Mouse (Mus musculus): Measurements from ENCODE around the gene Nr2f2.

Gene Nr2f2

GRCm38 (mm10) chr7:70365941-70366807 lies at the start of gene Nr2f2:
TSS of gene Nr2f2 (minus strand) at chr7:70366735.
- ATAC-seq (ENCODE audit: low TSS enrichment): no peak

GRCm38 (mm10) chr7:70414461-70414860 lies 47.9 kb upstream of the Nr2f2 start:
- ATAC-seq (ENCODE audit: low TSS enrichment): no peak

- ATAC-seq (ENCODE audit: low TSS enrichment): no peak
Observed at GRCm38 (mm10) chr7:70413646-70414045, 47.1 kb upstream of the Nr2f2 start.

DNA sequence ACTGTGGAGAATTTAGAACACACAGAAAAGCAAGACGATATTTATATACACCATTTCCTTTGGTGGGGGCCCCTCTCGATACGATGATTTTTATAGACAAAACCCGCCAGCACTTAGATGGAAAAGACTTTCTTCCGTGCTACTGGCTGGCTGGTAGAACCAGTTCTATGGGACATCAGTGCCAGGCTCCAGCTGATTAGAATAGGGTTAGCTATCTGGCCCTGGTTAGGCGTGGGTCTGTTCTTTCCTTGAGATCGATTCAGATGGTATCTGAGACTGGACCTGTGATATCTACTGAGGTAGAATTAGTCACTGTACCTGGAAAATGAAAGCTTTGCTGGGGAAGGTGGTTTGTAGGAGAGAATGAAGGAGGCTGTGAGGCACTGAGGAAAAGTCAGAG lies 46.4 kb upstream of the Nr2f2 start:
- no peak for ATAC-seq (ENCODE audit: low TSS enrichment)

- ATAC-seq (ENCODE audit: low TSS enrichment): no peak
Observed at GRCm38 (mm10) chr7:70410350-70410749, 43.8 kb upstream of the Nr2f2 start.

DNA sequence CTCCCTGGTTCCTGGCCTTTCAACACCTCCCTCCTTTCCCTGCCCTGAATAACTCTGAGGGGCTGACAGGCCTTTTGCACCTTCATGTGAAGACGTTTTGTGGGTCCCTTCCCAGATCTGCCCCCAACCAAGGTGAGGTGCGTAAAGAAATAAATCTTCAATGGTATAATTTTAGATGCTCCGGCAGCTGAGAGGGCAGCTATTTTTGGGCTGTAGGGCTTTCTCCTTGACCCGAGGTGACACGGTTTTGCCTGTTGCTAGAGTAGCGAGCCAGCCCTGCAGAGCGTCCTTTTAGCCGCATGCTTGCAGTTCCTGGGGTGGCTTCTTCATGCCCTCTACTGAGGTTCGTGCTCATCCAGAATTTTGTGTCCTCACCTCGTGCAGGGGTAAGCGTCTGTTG lies 43.4 kb upstream of the Nr2f2 start:
- no peak for ATAC-seq (ENCODE audit: low TSS enrichment)

GRCm38 (mm10) chr7:70408814-70409213 lies 42.3 kb upstream of the Nr2f2 start:
- ATAC-seq (ENCODE audit: low TSS enrichment): no peak

DNA sequence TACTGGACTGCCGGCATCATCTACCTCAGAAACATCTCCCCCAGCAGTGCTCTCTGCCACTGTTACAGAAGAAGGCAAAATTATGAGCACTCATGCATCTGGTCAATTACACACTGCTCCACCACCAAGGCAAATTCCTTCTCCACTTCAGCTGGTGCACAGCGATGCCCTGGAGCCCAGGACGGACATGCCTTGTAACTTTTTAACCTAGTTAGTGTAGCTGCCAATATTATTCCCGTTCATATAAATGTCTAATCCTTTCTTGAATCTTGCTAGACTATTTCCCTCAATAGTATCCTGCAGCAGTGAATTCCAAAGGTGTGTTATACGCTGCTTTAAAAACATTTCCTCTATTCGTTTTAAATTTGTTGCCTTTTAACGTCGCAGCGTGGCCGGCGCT lies 40.6 kb upstream of the Nr2f2 start:
- ATAC-seq (ENCODE audit: low TSS enrichment): no peak

GRCm38 (mm10) chr7:70406527-70406926 lies 40.0 kb upstream of the Nr2f2 start:
- no peak for ATAC-seq (ENCODE audit: low TSS enrichment)

DNA sequence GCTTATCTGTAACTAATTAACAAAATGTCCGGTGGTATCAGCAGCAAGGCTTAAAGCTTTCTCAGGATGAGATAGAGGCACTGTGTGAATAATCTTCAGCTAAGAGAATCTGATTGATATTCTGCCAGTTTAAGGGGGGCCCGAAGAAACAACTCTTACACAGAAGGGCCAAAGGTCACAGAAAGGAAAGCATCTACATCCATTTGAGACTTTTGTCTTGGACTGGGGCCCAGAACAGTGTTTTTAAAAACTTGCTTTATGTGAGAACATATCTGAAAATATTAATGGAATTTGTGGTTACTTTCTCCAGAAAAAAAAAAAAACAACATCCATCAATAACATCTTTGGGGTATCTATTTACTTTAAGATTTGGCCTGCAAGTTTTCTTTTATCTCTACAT lies 38.9 kb upstream of the Nr2f2 start:
- ATAC-seq (ENCODE audit: low TSS enrichment): no peak

DNA sequence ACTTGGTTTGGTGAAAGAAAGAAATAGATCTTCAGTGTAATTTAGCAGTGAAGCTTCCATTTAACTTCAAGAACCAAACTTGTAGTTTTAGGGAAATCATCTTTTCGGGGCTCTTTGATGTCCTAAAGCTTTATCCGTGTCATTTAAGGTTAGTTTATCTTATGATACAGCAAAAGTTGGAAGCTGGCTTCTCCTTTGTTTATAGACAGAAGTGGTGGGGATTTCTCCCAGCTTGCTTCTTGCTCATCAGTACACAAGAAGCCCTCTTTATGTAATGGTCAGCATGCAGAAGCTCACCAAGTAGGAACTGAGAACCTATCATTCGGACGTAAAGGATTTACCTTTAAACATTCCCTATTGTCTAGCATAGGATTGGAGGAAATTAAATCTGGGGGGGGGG lies 16.3 kb upstream of the Nr2f2 start:
- no peak for ATAC-seq (ENCODE audit: low TSS enrichment)

GRCm38 (mm10) chr7:70381409-70382244 lies 15.1 kb upstream of the Nr2f2 start:
- no peak for ATAC-seq (ENCODE audit: low TSS enrichment)

DNA sequence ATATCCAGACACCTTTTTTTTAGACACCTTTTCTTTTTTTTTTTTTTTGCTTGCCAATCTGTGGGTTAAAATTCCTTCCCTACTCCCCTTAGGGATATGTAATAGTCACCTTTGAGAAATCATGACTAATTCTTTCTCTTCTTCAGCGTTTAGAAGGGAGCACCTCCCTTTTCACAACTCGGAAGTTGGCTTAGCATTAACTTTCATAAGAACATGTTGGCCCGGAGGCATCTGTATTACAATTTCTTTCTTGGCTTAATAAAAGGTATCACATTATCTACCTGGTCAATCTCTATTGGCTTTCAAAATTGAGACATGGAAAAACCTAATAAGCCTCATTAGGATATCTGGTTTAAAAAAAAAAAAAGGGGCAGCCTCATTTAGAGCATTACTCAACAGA lies 14.4 kb upstream of the Nr2f2 start:
- ATAC-seq (ENCODE audit: low TSS enrichment): no peak

- no peak for ATAC-seq (ENCODE audit: low TSS enrichment)
Observed at GRCm38 (mm10) chr7:70380246-70380645, 13.7 kb upstream of the Nr2f2 start.

DNA sequence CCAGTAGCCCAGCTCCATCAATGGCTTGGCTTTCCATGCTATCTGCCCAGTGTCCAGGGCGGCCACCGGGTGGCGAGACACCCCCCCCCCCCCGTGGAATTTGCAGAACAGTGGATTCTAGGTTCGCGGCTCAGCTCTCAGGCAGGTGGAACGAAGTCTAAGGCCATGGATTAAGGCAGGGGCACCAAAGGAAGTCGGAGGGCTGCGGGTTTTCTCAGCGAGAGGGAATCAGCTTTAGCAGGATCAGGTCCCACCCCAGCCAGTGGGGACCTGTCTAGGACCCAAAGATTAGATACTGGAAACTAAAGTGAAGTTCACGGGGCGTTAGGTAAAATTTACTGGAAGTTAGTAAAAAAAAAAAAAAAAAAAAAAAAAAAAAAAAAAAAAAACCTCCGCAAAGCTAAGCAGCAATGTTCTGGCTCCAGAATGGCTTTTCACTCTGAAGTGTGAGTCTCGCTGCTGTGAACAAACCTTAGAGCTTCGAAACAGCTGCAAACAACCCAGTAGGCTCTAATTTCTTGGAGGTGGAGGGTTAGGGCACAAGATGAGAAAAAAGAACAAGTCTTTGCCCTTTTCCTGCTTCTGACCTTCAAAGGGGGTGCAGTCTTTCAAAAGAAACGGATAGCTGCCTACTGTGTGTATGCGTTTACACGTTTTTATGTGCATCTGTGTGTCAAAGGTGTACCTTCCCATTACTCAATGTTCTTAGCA lies 4.2 kb upstream of the Nr2f2 start:
- no peak for ATAC-seq (ENCODE audit: low TSS enrichment)

GRCm38 (mm10) chr7:70369731-70370551 lies 3.4 kb upstream of the Nr2f2 start:
- ATAC-seq (ENCODE audit: low TSS enrichment): no peak

DNA sequence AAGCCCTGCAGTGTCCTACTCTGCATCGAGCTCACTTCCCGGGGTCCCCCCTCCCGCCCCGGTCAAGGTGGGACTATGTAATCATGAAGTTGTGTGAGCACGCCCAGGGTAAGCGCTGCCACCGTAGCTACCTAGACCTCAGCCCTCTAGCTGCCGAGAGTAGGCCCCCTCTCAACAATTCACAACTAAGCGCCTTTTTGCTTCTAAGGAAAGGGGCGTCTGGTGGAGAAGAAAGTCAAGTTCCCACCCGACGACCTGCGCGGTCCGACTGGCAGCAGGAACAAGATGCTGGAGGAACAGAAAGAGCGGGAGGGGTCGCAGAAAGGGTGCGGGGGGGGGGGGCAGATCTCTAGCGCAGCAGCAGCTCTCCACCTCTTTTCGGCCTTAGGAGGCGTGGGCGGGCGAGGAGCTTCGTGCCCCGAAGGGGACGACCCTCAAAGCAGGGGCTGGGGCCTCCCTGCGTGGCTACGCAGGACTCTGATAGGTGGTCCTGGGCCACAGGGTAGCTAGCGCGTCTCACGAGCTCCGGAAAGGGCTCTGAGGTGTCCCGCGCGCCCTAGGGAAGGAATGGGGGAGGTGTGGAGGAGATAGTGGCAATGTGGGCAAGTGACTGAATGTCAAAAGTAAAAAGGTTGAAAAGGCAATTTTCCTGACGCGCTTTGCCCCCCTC lies 2.7 kb upstream of the Nr2f2 start:
- no peak for ATAC-seq (ENCODE audit: low TSS enrichment)

DNA sequence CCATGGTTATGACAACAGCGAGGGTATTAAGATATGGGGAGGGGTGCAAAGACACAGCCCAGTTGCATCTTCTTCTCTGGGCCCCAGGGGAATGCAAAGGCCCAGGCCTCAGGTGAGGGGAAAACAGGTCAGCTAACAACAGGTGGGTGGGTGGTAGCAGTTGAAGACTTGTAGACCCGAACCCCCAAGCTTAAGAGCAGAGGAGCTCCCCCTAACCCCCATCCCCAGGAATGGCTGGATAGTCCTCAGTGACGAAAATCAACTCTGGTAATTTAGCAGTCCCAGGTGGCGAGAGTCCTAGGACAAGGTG lies 2.2 kb upstream of the Nr2f2 start:
- no peak for ATAC-seq (ENCODE audit: low TSS enrichment)

GRCm38 (mm10) chr7:70368268-70368655 lies 1.7 kb upstream of the Nr2f2 start:
- ATAC-seq (ENCODE audit: low TSS enrichment): no peak

DNA sequence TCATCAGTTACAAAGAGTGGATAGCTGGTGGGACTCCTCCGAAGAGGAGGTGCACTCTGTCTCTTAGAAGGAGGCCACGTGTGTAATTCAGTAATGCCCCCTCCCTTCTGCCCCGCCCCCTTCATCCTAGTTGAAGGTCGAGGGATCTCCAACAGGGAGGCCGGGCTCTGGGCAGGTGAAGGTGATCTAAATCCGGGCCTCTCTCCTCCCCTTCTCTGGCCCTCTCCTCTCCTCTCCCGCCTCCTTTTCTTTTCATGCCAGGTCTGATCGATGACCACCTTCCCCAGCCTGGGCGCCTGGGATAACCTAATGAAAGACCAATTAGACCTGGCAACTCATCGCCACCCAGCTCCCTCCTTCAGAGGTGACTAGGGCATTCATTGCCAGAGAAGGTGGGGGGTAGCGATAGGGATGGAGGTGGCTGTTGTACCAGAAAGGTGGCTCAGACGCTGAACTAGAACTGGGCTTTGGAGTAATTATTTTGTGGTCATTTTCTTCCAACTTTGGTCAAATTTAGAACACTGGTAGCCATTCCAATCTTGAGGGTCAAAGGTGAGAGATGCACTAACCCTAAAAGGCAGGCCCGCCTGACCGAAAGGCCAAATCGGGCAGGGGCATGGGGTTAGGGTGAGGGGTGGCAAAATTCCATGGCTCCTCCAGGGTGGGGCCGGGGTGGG lies 1.2 kb upstream of the Nr2f2 start:
- no peak for ATAC-seq (ENCODE audit: low TSS enrichment)

GRCm38 (mm10) chr7:70366808-70367095 lies 217 bp upstream of the Nr2f2 start:
- ATAC-seq (ENCODE audit: low TSS enrichment): no peak
